Mouse (Mus musculus): ENCODE measurements around the gene Fgr. TPM values are rescaled to one million over a fixed set of nuclear protein-coding genes. Genes with fewer than 3 reads are reported as not detected.
"Not testable (repeated sequence)": the region's sequence is repeated elsewhere in the genome, so short reads cannot be mapped to it uniquely, and the experiment has no call there.

Gene Fgr
- total RNA-seq (2022), result 1 to 10 TPM in 1 of 4 experiments, under 1 TPM in 3; 0.14 to 2.5 (median 0.49) TPM

DNA sequence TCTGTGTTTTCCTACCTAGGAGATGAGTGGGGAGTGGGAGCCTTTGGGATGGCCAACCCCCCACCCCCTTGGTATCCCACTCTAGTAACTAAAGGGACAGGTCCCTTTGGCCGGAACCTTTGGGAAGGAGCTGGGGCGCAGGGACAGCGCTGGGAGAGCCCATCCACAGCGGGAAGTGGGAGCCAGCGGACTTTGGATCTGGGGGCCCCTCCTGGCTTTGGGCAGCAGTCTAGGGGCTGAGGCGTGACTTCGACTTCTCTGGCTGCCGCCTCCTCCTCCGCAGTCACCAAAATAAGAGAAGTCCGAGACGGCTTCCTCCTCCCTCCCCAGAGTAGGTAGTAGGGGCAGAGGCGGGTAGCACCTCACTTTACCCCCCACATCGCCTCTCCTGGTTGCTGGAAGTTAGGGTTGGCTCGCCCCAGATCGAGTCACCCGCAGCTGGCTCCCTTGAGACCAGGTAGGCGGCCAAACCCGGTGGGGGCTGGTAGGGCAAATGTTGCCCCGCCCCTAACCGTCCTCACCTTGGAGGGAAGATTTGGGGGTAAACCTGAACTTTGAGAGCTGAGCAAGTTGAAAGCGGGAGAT, at the start of gene Fgr:
Fgr (plus strand) TSS at position 282 of the 585 bp plus-strand sequence.
- DNase-seq (ENCODE audit: low spot score), result no peak

DNA sequence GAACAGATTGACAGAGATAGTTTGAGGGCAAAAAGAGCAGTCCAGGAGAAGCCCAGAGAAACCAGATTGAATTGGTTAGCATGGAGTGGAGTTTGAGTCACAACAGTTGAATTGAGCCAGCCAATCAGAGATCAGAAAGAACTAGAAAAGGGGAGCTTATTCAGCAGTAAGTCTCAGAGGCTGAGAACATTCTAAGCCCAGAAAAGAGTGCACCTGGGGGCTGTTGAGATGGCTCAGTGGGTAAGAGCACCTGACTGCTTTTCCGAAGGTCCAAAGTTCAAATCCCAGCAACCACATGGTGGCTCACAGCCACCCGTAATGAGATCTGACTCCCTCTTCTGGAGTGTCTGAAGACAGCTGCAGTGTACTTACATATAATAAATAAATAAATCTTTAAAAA, 47.4 kb upstream of the Fgr start:
- not testable (repeated sequence) for DNase-seq (ENCODE audit: low spot score)

DNA sequence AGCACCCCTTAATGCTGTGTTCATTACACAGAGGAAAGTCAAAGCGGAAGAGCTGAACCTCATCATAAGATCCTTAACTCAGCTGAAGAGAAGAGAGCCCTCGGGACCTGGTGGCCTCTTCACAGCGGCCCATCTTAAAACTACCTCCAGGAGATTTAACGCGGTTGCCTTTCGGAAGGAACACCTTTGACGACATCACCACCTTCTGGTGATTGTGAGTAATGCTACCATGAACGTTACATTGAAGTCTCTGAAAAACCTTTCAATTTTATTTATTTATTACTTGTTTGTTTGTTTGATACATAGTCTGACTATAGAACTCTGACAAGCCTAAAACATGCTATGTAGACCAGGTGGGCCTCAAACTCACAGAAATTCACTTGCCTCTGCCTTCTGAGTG, 43.1 kb upstream of the Fgr start:
- DNase-seq (ENCODE audit: low spot score), result peak; percentile 61

DNA sequence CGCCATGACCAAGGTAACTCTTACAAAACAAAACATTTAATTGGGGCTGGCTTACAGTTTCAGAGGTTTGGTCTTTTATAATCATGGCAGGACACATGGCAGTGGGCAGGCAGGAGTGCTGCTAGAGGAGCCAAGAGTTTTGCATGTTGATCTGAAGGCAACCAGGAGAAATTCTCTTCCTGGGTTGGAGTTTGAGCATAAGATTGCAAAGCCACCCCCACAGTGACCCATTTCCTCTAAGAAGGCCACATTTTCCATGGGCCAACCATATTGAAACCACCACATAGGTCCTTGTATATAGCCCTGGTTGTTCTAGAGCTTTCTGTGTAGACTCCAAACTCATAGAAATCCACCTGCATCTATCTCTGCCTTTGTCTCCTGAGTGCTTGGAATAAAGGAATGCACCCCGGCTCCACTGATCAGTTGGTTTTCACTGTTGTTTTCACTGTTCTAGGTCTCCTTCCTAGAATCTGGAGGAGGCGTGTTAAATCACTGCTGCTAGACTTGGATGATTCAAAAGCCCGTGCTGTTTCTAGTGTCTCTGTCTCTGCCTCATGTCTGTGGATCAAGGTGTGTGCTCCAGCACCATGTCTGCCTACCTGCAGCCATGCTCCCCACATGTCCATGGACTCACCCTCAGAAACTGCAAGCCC, 41.0 kb upstream of the Fgr start:
- no peak for DNase-seq (ENCODE audit: low spot score)

DNA sequence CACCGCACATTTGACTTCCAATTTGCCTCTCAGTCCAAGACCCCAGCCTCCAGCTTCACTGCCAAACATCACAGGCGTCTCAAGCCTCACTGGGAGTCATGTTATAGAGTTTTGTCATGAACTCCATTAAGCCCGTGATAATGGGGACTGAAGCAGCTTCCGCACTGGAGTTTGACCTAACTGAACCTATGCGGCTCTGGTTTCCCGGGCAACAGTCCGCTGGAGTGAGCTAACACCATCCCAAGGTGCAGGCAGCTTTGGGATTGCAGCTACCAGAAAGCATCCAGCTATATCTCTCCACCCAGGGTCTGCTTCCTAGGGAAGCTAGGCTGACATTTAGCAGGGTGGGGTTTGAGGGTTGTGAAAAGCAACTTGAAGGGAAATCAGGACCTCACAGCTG, 39.3 kb upstream of the Fgr start:
- no peak for DNase-seq (ENCODE audit: low spot score)

DNA sequence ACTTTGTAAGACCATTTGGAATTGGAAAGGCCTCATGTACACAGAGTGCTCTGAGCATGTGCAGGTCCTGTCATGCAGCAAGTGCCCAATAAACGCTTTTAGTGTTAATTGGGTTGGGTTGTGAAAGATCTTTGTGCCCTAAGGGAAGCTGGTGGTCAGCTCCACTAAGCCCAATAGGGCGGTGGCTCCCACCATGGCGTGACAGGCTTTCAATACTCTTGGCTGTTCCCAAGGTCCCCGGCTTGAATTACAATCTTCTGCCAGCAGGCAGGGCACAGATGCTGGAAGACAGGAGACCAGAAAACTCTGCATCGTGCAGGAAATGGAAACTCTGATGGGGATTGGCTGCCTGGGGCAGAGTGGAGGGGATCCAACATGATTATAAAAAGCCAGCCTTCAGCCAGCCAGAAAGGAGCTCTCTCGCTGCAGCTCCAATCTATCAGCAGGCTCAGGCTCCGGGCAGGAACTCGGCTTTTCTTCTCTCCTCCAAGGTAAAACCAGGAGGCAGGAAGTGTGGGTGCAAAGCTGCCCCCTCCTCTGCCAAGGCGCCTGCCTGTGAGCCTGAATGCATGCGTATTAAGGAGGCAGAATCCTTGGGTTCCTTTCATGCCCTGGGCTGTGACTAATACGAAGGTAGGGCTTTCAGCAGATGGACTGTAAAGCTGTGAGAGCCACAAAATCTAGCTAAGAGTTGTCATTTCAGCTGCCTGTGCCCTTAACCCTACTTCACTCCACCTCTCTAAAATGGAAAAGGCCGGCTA, 35.5 kb upstream of the Fgr start:
- DNase-seq (ENCODE audit: low spot score), result no peak

DNA sequence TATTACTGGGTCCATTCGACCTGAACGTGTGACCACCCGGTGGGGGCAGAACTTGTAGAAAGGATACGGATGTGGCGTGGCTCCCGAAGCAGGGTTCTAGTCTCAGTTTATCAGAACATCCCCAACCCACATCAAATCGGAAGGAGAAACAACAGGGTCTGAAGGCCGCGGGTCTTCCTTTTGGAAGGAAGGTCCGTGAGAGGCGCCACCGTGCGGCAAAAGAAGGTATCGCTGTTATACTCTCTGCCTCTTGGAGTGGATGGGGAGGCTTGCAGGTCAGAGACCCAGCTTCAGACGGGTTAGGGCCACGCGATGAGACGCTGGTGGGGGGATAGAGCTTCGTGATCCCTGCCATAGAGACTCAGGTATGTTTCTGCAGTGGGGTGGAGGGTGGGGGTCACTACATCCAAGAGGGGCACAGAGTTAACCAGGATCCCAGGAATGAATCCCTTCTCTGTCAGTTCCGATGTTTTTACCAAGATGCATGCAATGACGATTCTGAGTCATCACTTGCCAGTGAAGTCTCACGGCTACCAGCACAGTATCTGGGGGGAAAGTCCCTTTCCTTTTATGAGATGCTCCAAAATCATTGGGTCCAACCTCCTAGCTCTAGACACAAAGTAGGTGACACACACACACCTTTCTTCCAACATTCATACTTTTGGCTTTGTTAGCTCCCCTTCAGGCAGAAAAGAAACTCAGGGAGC, 34.3 kb upstream of the Fgr start:
- DNase-seq (ENCODE audit: low spot score), result no peak

DNA sequence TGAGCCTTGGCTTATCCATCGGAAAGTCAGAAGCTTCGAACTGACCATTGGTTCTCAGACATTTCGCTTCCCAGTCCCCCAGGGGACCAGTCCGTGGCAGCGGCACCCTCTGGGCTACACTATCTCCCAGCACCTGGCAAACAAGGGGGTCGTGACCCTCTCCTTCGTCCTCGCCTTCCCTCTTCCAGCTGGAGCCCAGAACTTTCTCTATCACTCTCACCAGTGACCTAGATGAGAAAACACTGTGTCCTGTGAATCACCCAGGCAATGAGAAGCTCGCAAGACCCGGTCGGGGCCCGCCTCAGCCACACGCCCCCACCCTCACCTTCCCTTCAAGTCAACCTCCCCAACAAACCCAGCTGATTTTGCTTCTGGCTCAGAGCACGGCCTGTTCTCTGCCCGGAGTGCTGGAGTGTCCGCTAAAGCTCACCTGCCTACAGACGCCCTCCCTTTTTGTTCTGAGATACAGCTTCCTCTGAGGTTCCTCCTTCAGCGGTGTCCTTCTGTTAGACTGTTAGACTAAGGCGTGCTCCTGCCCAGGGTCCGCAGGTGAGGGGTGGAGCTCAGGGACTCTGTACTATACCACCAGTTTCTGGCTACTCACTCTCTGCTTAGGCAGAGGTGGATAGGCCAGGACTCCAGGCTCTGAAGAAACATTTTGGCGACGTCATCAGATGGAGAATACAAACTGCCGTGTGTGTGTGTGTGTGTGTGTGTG, 32.7 kb upstream of the Fgr start:
- no peak for DNase-seq (ENCODE audit: low spot score)

DNA sequence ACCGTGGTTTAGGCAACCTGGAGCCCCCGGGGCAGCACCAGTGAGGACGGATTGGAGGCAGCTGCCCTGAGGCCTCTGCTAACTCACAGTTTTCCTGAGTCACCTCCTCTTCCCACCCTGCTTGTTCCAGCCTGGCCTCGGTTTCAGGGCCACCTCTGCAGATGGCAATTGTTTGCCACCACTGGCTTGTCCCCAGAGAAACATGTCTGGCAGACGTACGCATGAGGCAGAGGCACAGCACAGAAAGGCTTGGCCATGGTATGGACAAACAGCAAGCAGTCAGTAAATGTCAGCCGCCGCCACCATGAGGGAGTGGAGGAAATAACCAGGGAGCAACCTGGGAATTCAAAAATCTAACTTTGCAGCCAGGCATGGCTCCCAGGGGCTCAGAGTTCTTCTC, 30.8 kb upstream of the Fgr start:
- DNase-seq (ENCODE audit: low spot score), result no peak

DNA sequence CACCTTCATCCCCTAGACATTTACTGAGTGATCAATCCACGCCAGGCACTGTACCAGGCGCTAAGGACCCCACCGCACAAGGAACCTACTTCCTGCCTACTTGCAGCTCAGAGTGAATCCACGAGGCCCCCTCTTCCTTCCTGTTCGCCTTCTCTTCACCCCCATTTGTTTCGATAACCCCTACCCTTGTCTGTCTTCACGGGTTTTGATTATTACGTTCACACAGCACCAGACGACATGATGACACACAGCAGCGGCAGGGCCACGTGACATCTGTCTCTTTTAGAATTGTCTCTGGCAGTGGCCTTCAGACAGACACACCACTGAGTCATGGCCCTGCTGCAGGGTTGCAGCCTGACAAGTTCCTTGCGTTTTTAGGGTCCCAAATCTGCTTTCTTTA, 29.8 kb upstream of the Fgr start:
- no peak for DNase-seq (ENCODE audit: low spot score)

DNA sequence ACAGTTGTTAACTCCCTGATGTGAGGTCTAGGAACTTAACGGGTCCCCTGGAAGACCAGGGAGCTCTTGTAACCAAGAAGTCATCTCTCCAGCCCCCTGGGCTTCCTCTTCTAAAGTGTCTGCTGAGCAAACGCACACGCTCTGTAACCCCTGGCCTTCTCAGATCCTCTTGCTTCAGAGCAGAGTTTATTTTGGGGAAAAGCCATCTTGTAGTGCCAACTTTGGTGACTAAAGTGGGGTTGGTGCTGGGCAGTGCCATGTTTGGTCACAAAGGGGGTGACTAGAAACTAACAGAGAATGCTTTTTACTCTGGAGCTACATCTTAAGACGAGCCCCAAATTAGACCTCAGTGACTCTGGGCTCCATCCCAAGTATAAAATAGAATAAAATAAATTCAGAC, 29.1 kb upstream of the Fgr start:
- DNase-seq (ENCODE audit: low spot score), result no peak

DNA sequence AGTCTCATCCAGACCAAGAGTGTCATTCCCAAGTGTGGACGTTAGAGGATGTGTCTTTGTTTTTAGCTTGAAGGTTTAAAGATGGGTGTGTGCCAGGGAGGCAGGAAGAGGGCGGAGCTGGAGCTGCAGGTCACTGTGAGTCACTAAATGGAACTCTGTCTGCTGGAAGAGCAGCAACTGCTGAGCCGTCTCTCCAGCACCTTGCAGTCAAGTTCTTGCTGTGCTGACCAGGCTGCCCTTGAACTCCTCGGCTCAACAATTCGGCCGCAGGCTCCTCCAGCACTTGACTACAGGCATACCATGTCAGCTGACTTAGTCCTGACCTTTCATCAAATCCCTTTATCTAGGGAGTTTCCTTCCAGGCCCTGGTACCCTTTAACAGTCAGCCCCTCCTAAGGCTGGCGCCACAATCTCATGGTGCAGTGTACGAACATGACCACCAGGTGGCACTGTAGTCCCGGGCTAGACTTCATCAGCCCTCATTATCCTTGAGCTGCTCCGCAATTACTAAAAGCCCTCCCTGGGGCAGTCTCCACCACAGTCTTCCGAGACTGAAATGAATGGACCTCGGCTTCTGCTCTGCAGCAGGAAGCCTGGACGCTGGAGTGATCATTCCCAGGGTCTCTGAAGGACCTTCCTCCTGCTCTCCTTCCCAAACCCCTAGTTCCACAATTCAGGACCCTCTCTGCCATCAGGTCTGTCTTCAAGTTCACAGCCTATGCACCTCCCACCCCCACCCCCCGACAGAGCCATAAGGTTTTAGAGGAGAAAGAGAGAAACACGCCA, 28.4 kb upstream of the Fgr start:
- DNase-seq (ENCODE audit: low spot score), result peak; percentile 91

DNA sequence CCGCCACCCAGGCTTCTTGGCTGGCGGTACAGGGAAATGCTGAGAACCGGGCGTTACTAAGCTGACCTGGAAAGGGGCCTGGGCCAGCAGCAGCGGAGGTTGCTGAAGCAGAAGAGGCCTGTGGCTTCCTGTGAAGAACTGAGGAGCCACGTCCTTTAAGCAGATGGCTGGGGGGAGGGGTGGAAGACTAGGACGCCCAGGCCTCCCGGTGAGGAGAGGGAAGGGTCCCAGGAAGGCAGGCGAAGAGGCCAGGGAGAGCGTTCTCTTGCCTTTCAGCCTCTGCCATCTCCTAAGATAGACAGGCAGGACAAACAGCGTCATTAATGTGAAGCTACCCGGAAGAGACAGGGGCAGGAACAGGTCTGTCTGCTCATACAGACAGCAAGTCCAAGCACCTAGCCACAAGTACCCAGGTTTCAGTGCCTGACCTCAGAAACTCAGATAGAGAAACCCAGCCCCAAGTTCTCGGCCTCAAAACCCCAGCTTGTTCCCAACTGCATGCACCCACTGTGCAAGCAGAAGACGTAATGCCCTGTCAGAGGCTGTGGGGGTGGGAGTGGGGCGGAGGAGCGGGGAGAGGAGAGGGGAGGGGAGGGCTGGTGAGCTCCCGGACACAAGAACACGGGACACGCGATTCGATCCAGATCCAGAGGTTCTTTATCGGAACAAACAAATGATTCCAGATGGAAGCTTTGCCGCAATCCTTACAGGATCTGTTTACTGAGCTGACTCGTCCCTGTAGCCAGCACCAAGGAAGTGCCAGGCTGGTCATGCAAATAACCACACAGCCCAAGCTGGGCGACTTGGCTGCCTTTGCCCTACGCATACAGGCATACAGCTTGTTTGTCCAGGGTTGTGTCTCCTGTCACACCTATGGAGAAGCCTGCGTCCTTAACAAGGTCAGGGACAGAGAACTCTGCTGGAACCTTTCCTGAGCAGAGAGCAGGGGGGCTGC, 27.6 kb upstream of the Fgr start:
- no peak for DNase-seq (ENCODE audit: low spot score)

DNA sequence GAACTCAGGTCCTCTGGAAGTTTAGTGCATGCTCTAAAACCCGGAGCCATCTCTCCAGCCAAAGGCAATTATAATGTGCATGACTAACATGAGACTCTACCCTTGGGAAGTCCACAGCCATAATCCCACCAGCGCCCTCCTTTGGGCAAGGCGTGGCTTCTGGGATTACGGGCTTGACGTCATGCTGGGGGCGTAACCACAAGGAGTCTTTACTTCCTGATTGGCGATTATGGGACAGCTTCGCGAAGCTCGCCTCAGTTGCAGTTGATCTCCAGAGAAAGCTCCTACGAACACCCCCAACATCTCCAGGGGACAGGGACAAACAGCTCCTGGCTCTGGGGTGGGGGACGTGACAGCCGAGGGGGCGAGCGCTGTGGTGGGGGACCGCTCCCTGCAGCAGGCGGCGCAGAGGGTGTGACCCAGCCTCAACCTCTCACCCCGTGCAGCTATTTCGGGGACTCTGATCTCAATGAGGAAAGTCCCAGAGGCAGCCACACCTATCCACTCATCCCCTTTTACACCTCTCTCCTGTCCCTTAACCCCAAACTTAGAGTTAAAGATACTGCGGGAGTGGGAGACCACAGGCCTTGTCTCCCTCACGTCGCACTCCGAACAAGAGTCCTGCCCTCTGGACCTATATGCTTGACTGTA, 23.9 kb upstream of the Fgr start:
- DNase-seq (ENCODE audit: low spot score), result no peak

DNA sequence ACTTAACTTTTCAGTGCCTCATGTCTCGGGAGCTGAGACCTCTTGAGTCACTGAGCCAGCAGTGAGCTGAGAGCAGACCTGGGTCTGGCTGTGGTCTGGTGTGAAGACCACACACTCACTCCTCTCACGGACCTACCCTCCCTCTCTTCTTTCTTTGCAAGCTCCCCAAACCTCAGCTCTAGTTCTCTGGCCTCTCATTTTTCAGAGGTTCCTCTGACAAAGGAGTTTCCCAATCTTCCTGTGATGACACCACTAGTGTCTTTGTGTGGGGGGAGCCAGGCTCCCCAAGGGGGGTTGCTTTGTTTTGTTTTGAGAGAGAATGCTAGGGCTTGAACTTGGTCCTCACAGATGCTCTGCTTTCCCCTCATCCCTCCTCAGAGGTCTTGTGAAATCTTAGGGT, 22.9 kb upstream of the Fgr start:
- DNase-seq (ENCODE audit: low spot score), result no peak

DNA sequence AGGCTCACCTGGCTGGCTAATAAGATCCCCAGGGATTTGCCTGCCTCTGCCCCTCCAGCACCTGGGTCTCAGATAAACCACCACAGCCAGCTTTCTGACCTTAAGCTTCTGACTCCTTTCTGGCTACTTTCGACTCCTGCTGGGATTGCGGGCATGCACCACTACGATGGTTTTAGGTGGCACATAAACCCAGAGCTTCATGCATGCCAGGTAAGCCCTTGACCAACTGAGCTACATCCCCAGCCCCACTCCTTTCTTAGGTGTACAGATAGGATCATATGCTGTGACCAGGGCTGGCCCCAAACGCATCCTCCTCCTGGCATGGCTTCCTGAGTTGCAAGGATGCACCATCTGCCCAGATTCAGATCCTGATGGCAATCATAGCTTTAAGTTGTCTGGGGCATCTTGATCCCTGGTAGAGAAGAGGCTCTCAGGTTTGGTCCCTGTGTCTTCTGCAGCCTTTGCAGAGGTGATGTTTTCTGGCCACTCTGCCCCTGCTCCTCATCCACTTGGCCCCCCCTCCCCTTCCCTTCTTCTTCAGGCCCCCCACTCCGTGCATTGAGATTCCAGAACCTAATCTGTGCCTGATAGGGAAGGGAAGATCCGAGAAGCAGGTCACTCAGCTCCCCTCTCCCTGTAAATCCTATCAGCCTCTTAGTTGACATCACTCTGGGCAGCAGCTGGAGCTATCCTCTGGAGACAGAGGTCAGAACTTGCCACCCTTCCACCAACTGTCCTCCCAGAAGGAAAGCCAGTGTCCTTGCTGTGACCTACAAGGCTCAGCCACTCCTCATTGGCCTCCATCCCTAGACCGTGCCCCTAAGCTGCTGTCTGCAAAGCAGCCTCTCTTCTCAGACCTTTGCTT, 19.1 kb upstream of the Fgr start:
- DNase-seq (ENCODE audit: low spot score), result no peak

DNA sequence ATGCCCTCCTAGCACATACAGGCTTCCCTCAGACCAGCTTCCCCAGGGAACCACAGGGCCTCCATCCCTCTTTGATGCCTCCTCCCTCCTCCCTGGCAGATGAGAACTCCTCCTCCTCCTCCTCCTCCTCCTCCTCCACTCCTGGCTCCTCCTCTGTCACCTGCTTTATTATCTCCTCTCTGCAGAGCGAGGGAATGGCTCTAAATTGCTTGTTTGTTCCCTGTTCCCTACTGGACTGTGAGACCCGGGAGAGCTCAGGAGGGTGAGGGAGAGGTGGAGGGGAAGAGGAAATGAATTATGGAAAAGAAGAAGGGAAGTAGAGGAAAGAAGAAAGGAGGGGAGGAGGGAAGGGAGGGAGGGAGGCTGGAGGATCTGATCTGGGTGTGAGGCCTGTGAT, 18.5 kb upstream of the Fgr start:
- DNase-seq (ENCODE audit: low spot score), result no peak
